Mouse (Mus musculus) intestine, embryonic 14.5 days (tissue): ENCODE results near the gene Usp34. TPM values are rescaled to one million over a fixed set of nuclear protein-coding genes. Genes with fewer than 3 reads are reported as not detected.
"Not testable (repeated sequence)": the region's sequence is repeated elsewhere in the genome, so short reads cannot be mapped to it uniquely, and the experiment has no call there.

Source experiments
- ATAC-seq: fragments of 200-750 bp; cut with Nextera tagmentation; replicated peaks from 2 replicates; pipeline ENCODE4 v1.8.0; 2017; ENCODE audit warnings: low read depth, moderate number of reproducible peaks, moderate TSS enrichment, moderate library complexity; ENCODE audit not compliant: low FRiP score, low TSS enrichment
- DNase-seq: peaks from one replicate; pipeline ENCODE4 v3.0.0-alpha.2; 2018; ENCODE audit warnings: low spot score
- H3K27ac ChIP-seq: fragments of 300-500 bp; sonication (generic); 2 replicates; pipeline ENCODE4 v1.5.1; 2014; ENCODE audit warnings: low read depth, mild to moderate bottlenecking, control low read depth
- H3K27me3 ChIP-seq: fragments of 300-500 bp; sonication (generic); replicated peaks from 2 replicates; pipeline ENCODE4 v1.6.1; 2014; ENCODE audit warnings: low read length, control low read depth; ENCODE audit not compliant: control insufficient read depth, insufficient read depth
- H3K36me3 ChIP-seq: fragments of 300-500 bp; sonication (generic); 2 replicates; pipeline ENCODE4 v1.6.1; 2014; ENCODE audit warnings: low read length, control low read depth; ENCODE audit not compliant: control insufficient read depth, insufficient read depth
- H3K4me1 ChIP-seq: fragments of 300-500 bp; sonication (generic); replicated peaks from 2 replicates; pipeline ENCODE4 v1.6.1; 2014; ENCODE audit warnings: low read length, control low read depth, mixed read lengths; ENCODE audit not compliant: control insufficient read depth, insufficient read depth
- H3K4me2 ChIP-seq: fragments of 300-500 bp; sonication (generic); 2 replicates; pipeline ENCODE4 v1.6.1; 2014; ENCODE audit warnings: low read length
- H3K4me3 ChIP-seq: fragments of 300-500 bp; sonication (generic); 2 replicates; pipeline ENCODE4 v1.5.1; 2014; ENCODE audit warnings: low read depth, low read length, control low read depth, mixed read lengths
- H3K9ac ChIP-seq: fragments of 300-500 bp; sonication (generic); 2 replicates; pipeline ENCODE4 v1.6.1; 2014; ENCODE audit warnings: mild to moderate bottlenecking, low read length
- H3K9me3 ChIP-seq: fragments of 300-500 bp; sonication (generic); 2 replicates; pipeline ENCODE4 v1.6.1; 2016; ENCODE audit warnings: low read length, control low read depth; ENCODE audit not compliant: control insufficient read depth
- WGBS: fragments of 180-500 bp; shearing (Covaris S2); extraction: QIAGEN DNeasy Blood & Tissue Kit; methylation state at CpG from one replicate; pipeline ENCODE4 v1.1.7; 2014; 5-methylcytosine and 5-hydroxymethylcytosine counted together
- polyA plus RNA-seq: library from polyadenylated mRNA; unstranded; fragments of >200 nt; fragmentation: Nextera tagmentation; extraction: Ambion mirVana; gene quantifications from 2 replicates; pipeline ENCODE4 v1.2.1, GENCODE M21; 2014

Usp34 gene
- polyA plus RNA-seq, 1 experiment from 2014 or later = 39.3 TPM

DNA sequence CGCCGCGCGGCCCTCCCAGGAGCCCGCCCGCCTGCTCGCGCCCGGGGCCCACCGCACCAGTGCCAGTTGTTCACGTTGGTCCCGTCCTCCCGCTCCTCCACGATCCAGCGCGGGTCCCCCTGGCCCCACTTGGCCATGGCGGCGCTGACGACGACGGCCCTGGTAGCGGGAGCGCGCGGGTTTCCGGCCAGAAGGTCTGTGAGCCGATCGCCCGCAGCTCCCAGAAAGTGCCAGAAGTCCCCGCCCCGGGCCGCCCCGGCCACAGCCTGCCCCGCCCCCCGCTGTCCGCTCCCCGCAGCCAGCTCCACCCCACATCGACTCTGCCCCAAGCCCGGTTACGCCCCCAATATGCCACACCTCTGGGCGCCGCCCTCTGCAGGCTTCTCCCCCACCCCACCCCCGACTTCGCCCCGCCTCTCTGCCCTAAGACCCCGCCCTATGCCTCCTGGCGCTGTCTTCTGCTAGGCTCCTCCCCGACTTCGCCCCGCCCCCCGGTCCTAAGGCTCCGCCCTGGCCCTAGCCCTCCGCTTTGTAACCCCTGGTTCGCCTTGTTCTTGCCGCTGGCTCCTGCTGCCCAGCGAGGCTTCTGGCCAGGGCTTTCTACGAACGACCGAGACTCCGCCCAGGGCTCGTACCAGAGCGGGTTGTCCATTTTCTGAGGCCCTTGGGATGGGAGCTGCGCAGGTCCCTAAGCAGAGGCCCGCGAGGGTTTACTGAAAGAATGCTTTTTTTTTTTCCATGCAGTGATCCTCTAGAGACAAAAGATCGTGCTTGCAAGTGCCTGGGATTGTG lies 191.2 kb downstream of the Usp34 start, which contains the start of gene Ahsa2:
Ahsa2 (minus strand) TSS at position 313 of the 792 bp plus-strand sequence.
- Histone ChIP-seq H3K4me2 (peak within 1 kb of the TSS; percentile 90), H3K27me3 (no peaks in the 10 kb centered on the region), H3K36me3 (peaks cover 32% of the 10 kb centered on the region), H3K9ac (peak within 1 kb of the TSS; percentile 92), H3K4me3 (peak within 1 kb of the TSS; percentile 82), H3K9me3 (no peaks in the 10 kb centered on the region), H3K27ac (peak within 1 kb of the TSS; percentile 96), H3K4me1 (peaks cover 21% of the 10 kb centered on the region)
- DNase-seq = peak; percentile 98
- peak; percentile 94 for ATAC-seq
- under 1% methylated on average over 51 of the region's 66 CpGs for WGBS

GRCm38 (mm10) chr11:23498609-23499008 lies 191.9 kb downstream of the Usp34 start:
- Histone ChIP-seq H3K4me1 (peaks cover 21% of the 10 kb centered on the region), H3K27me3 (no peaks in the 10 kb centered on the region), H3K27ac (0 out of 2 replicates have a peak overlapping the region, but pooled peaks have one; percentile 78), H3K36me3 (peaks cover 25% of the 10 kb centered on the region), H3K9ac (peak overlapping the region; percentile 41), H3K4me3 (peak overlapping the region; percentile 82), H3K4me2 (peak overlapping the region; percentile 61), H3K9me3 (no peaks in the 10 kb centered on the region)
- WGBS = 50% methylated on average over 5 of the region's 5 CpGs
- ATAC-seq (no peak), DNase-seq (no peak)

DNA sequence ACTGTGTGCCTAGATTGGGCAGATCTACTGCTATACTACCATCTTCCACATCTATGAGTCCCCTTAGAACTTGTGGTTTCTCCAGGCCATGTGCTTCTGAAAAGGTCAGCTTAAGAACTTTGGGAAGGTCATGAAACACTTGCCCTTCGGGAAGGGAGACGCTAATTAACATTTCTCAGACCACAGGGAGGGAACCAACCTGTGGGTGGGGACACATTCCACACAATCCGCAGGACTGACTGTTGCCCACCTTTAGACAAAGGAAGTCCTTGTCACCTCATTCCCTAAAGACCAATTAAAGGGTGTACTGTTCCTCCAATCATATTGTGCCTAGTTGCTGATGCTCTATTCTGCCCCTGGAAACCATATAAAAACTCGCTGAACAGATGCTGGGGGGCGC lies 198.1 kb downstream of the Usp34 start:
- DNase-seq, ATAC-seq: not testable (repeated sequence)

DNA sequence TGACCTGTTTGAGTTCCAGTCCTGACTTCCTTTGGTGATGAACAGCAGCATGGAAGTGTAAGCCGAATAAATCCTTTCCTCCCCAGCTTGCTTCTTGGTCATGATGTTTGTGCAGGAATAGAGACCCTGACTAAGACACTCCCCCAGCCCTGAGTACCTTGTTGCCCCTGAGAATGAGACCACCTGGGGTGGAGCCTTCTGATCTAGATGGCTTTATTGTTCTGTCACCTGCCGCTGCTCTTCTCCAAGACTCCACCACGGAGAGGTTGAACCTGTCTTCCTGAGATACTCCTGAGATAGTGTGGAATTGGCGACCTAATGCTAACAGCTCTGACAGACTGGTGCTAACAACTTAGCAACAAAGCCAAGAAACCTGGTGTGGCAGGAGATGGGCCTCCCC lies 208.1 kb downstream of the Usp34 start:
- not testable (repeated sequence) for H3K4me2 ChIP-seq, H3K36me3 ChIP-seq, H3K9ac ChIP-seq, H3K4me1 ChIP-seq, H3K27ac ChIP-seq, H3K4me3 ChIP-seq, H3K27me3 ChIP-seq, DNase-seq, H3K9me3 ChIP-seq, ATAC-seq
- 34% methylated on average over 4 of the region's 4 CpGs for WGBS

More for the DNA sequence above, 198.1 kb downstream of the Usp34 start:
- not testable (repeated sequence) for H3K4me2 ChIP-seq, H3K27me3 ChIP-seq, H3K4me1 ChIP-seq, H3K36me3 ChIP-seq, H3K4me3 ChIP-seq, H3K9ac ChIP-seq, H3K27ac ChIP-seq, H3K9me3 ChIP-seq
- 77% methylated on average over 5 of the region's 5 CpGs for WGBS

DNA sequence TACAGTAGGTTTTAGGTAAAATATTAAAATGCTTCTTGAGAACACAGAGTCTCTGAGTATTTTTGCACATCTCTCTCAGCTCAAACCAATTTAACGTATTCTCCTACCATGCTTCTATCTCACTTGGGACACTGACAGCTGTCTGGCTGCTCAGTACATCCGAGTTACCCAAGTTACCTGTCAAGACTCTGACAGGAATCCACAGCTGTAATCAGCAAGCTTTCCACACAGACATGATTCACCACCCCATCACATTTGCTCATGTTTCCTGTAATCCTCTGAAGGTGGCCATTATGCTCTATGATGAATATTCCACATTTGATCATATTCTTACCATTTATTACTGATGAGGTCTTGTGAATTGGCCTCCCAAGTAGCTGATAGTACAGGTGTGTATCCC lies 208.6 kb downstream of the Usp34 start:
- Histone ChIP-seq H3K4me3 (no peak overlapping the region), H3K9ac (no peak overlapping the region), H3K36me3 (no peaks in the 10 kb centered on the region), H3K4me1 (no peaks in the 10 kb centered on the region), H3K27me3 (no peaks in the 10 kb centered on the region), H3K4me2 (no peak overlapping the region), H3K27ac (no peak overlapping the region), H3K9me3 (no peaks in the 10 kb centered on the region)
- no peak for DNase-seq
- no peak for ATAC-seq
- 74% methylated on average over 2 of the region's 2 CpGs for WGBS

GRCm38 (mm10) chr11:23518981-23519380 lies 212.3 kb downstream of the Usp34 start:
- H3K9me3 ChIP-seq = no peaks in the 10 kb centered on the region
- H3K9ac ChIP-seq = no peak overlapping the region
- no peak for ATAC-seq
- H3K27ac ChIP-seq = no peak overlapping the region
- no peak for DNase-seq
- 82% methylated on average over 3 of the region's 3 CpGs for WGBS
- no peaks in the 10 kb centered on the region for H3K4me1 ChIP-seq
- no peaks in the 10 kb centered on the region for H3K36me3 ChIP-seq
- H3K27me3 ChIP-seq = no peaks in the 10 kb centered on the region
- H3K4me3 ChIP-seq = no peak overlapping the region
- no peak overlapping the region for H3K4me2 ChIP-seq

DNA sequence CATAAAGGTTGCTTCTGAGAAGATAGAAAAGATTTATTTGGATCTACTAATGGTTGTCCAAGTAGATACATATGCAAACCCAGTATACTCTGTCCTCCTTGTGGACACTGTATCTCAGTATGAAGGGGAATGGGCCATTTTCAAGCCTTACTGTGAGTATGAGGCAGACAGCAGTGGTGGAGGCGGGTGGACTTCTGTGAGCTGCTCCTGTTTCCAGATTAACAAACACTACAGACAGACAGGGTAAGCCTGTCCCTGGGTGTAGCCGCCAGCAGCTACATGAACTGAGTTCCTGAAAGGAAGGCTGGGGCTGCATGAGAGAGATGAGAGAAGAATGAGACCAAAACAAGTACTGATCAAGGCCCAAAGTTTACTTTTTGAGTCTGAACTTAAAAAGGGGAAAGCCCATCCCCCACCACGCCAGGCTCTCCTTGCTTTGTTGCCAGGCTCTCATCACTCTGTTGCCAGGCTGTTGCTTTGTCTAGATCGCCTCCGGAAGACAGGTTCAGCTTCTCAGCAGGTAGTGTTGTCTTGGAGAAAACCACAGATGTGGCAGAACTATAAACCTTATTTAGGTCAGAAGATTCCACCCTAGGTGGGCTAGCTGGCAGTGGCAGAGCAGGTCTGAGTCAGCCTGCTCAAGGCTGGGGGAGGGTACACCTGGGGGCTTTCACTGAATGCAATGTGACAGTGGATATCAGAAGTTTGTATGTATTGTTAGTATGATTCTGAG lies 213.9 kb downstream of the Usp34 start, which contains the start of gene 1700093K21Rik:
1700093K21Rik (minus strand) TSS at position 683 of the 733 bp plus-strand sequence.
- H3K9me3 ChIP-seq = no peaks in the 10 kb centered on the region
- ATAC-seq = no peak
- WGBS = 45% methylated on average over 5 of the region's 5 CpGs
- H3K27ac ChIP-seq = no peak within 1 kb of the TSS
- no peaks in the 10 kb centered on the region for H3K36me3 ChIP-seq
- H3K4me2 ChIP-seq = no peak within 1 kb of the TSS
- H3K4me3 ChIP-seq = no peak within 1 kb of the TSS
- no peaks in the 10 kb centered on the region for H3K27me3 ChIP-seq
- no peak within 1 kb of the TSS for H3K9ac ChIP-seq
- DNase-seq = no peak
- no peaks in the 10 kb centered on the region for H3K4me1 ChIP-seq

DNA sequence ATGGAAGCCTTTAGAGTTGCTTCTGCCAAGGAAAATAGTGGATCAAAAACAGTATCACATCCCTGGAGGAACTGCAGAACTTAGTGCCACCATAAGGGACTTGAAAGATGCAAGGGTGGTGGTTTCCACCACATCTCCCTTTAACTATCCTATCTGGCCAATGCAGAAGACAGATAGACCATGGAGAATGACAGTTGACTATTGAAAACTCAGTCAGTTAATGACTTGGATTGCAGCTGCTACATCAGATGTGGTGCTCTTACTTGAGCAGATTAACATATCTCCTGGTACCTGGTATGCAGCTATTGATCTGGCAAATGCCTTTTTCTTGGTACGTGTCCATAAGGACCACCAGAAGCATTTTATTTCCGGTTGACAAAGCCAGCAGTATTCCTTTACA lies 230.8 kb downstream of the Usp34 start:
- Histone ChIP-seq H3K4me2 (no peak overlapping the region), H3K4me3 (no peak overlapping the region), H3K36me3 (no peaks in the 10 kb centered on the region), H3K27ac (no peak overlapping the region), H3K9ac (no peak overlapping the region), H3K9me3 (no peaks in the 10 kb centered on the region), H3K27me3 (no peaks in the 10 kb centered on the region), H3K4me1 (no peaks in the 10 kb centered on the region)
- 87% methylated on average over 2 of the region's 2 CpGs for WGBS
- DNase-seq (no peak), ATAC-seq (no peak)
